Mouse (Mus musculus): ENCODE measurements at regions not wholly inside any gene's neighbourhood (a gene's known extent, or its start where the extent isn't known, plus 50 kb on each side); places are given as distances from the start of the nearest gene placed in this dataset.

GRCm38 (mm10) chr10:39316533-39316932, 52.1 kb upstream of the Fyn start:
- Histone ChIP-seq H3K27me3 (ENCODE audit: control insufficient read depth, insufficient read depth, low read length, poor library complexity, severe bottlenecking) (no peaks in the 10 kb centered on the region), H3K9ac (ENCODE audit: low read depth, poor library complexity, severe bottlenecking) (no peak overlapping the region), H3K4me1 (ENCODE audit: control insufficient read depth, insufficient read depth, low read length) (no peaks in the 10 kb centered on the region), H3K27ac (ENCODE audit: insufficient read depth, low read length) (no peak overlapping the region), H3K9me3 (replicated peaks; ENCODE audit: control insufficient read depth, insufficient read depth, low read length, poor library complexity, severe bottlenecking) (no peaks in the 10 kb centered on the region), H3K4me3 (ENCODE audit: low read depth, low read length) (no peak overlapping the region), H3K36me3 (ENCODE audit: control insufficient read depth, insufficient read depth, low read length, poor library complexity, severe bottlenecking) (no peaks in the 10 kb centered on the region)
- TF ChIP-seq POLR2A (IDR thresholded peaks at IDR 0.05; ENCODE audit: insufficient read depth, low read length), result no peak
- no peak for TF ChIP-seq EP300 (IDR thresholded peaks at IDR 0.05; ENCODE audit: insufficient read depth, low read depth, low read length)
- no peak for TF ChIP-seq CTCF (IDR thresholded peaks at IDR 0.05; ENCODE audit: low read depth, low read length)

GRCm38 (mm10) chr10:39315434-39316174, 53.1 kb upstream of the Fyn start:
- no peak for TF ChIP-seq CTCF (IDR thresholded peaks at IDR 0.05; ENCODE audit: low read depth, low read length)
- TF ChIP-seq EP300 (IDR thresholded peaks at IDR 0.05; ENCODE audit: insufficient read depth, low read depth, low read length), result no peak
- TF ChIP-seq POLR2A (IDR thresholded peaks at IDR 0.05; ENCODE audit: insufficient read depth, low read length), result no peak
- no peaks in the 10 kb centered on the region for H3K9me3 ChIP-seq (replicated peaks; ENCODE audit: control insufficient read depth, insufficient read depth, low read length, poor library complexity, severe bottlenecking)

GRCm38 (mm10) chr10:39311501-39311900, 57.2 kb upstream of the Fyn start:
- H3K9me3 ChIP-seq (replicated peaks; ENCODE audit: control insufficient read depth, insufficient read depth, low read length, poor library complexity, severe bottlenecking), result no peaks in the 10 kb centered on the region
- H3K27ac ChIP-seq (ENCODE audit: insufficient read depth, low read length), result no peak overlapping the region
- no peak for TF ChIP-seq CTCF (IDR thresholded peaks at IDR 0.05; ENCODE audit: low read depth, low read length)
- TF ChIP-seq EP300 (IDR thresholded peaks at IDR 0.05; ENCODE audit: insufficient read depth, low read depth, low read length), result no peak
- TF ChIP-seq POLR2A (IDR thresholded peaks at IDR 0.05; ENCODE audit: insufficient read depth, low read length), result no peak

More at GRCm38 (mm10) chr10:39315434-39316174, 53.1 kb upstream of the Fyn start:
- Histone ChIP-seq H3K36me3 (ENCODE audit: control insufficient read depth, insufficient read depth, low read length, poor library complexity, severe bottlenecking) (no peaks in the 10 kb centered on the region), H3K27ac (ENCODE audit: insufficient read depth, low read length) (no peak overlapping the region), H3K4me1 (ENCODE audit: control insufficient read depth, insufficient read depth, low read length) (no peaks in the 10 kb centered on the region), H3K9ac (ENCODE audit: low read depth, poor library complexity, severe bottlenecking) (no peak overlapping the region), H3K4me3 (ENCODE audit: low read depth, low read length) (no peak overlapping the region), H3K27me3 (ENCODE audit: control insufficient read depth, insufficient read depth, low read length, poor library complexity, severe bottlenecking) (no peaks in the 10 kb centered on the region)

GRCm38 (mm10) chr10:39308535-39308934, 60.1 kb upstream of the Fyn start:
- TF ChIP-seq CTCF (IDR thresholded peaks at IDR 0.05; ENCODE audit: low read depth, low read length), result no peak
- no peak for TF ChIP-seq POLR2A (IDR thresholded peaks at IDR 0.05; ENCODE audit: insufficient read depth, low read length)
- TF ChIP-seq EP300 (IDR thresholded peaks at IDR 0.05; ENCODE audit: insufficient read depth, low read depth, low read length), result no peak
- Histone ChIP-seq H3K27me3 (ENCODE audit: control insufficient read depth, insufficient read depth, low read length, poor library complexity, severe bottlenecking) (no peaks in the 10 kb centered on the region), H3K36me3 (ENCODE audit: control insufficient read depth, insufficient read depth, low read length, poor library complexity, severe bottlenecking) (no peaks in the 10 kb centered on the region), H3K27ac (ENCODE audit: insufficient read depth, low read length) (no peak overlapping the region), H3K9ac (ENCODE audit: low read depth, poor library complexity, severe bottlenecking) (no peak overlapping the region), H3K4me3 (ENCODE audit: low read depth, low read length) (no peak overlapping the region), H3K4me1 (ENCODE audit: control insufficient read depth, insufficient read depth, low read length) (no peaks in the 10 kb centered on the region), H3K9me3 (replicated peaks; ENCODE audit: control insufficient read depth, insufficient read depth, low read length, poor library complexity, severe bottlenecking) (no peaks in the 10 kb centered on the region)

More at GRCm38 (mm10) chr10:39311501-39311900, 57.2 kb upstream of the Fyn start:
- Histone ChIP-seq H3K4me3 (ENCODE audit: low read depth, low read length) (no peak overlapping the region), H3K36me3 (ENCODE audit: control insufficient read depth, insufficient read depth, low read length, poor library complexity, severe bottlenecking) (no peaks in the 10 kb centered on the region), H3K4me1 (ENCODE audit: control insufficient read depth, insufficient read depth, low read length) (no peaks in the 10 kb centered on the region), H3K27me3 (ENCODE audit: control insufficient read depth, insufficient read depth, low read length, poor library complexity, severe bottlenecking) (no peaks in the 10 kb centered on the region), H3K9ac (ENCODE audit: low read depth, poor library complexity, severe bottlenecking) (no peak overlapping the region)

GRCm38 (mm10) chr10:39292703-39293496, 75.8 kb upstream of the Fyn start:
- no peak overlapping the region for H3K27ac ChIP-seq (ENCODE audit: insufficient read depth, low read length)

More at GRCm38 (mm10) chr10:39292703-39293496, 75.8 kb upstream of the Fyn start:
- no peaks in the 10 kb centered on the region for H3K27me3 ChIP-seq (ENCODE audit: control insufficient read depth, insufficient read depth, low read length, poor library complexity, severe bottlenecking)
- no peaks in the 10 kb centered on the region; the same call in 1 of the 2 replicates for H3K9me3 ChIP-seq (replicated peaks; ENCODE audit: control insufficient read depth, insufficient read depth, low read length, poor library complexity, severe bottlenecking)
- no peak for TF ChIP-seq POLR2A (IDR thresholded peaks at IDR 0.05; ENCODE audit: insufficient read depth, low read length)
- TF ChIP-seq CTCF (IDR thresholded peaks at IDR 0.05; ENCODE audit: low read depth, low read length), result no peak
- no peak for TF ChIP-seq EP300 (IDR thresholded peaks at IDR 0.05; ENCODE audit: insufficient read depth, low read depth, low read length)
- H3K4me1 ChIP-seq (ENCODE audit: control insufficient read depth, insufficient read depth, low read length), result no peaks in the 10 kb centered on the region
- no peak overlapping the region for H3K9ac ChIP-seq (ENCODE audit: low read depth, poor library complexity, severe bottlenecking)
- H3K36me3 ChIP-seq (ENCODE audit: control insufficient read depth, insufficient read depth, low read length, poor library complexity, severe bottlenecking), result no peaks in the 10 kb centered on the region
- no peak overlapping the region for H3K4me3 ChIP-seq (ENCODE audit: low read depth, low read length)

Measured in ES-Bruce4 (cell line).